22 mouse cellular contexts compared by ENCODE assay signal in the genomic region with DNA sequence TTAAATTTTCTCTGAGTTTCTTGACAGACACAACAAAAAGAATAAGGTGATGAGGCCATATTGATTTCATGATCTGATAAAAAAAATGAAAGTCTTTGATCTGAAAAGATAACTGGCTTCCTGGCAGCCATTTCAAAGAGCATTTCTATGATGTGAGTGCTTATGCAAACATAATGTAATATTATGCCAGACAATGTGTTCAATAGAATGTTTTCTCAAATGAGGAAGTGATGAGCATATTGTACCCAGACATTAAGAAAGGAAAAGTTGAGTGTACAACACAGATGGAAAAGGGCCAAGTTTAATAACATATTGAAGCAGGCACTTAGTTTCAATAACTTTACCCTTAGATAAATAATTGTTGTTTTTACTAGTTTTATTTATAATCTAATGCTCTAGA.
DNase-seq lines count a peak whose midpoint lies in the region; ATAC-seq and TF ChIP-seq lines count a peak whose summit lies in the region.
"Had no signal": no experiment of that assay in that cellular context is flagged by ENCODE, and none has a peak within 500 bp of the region (broad histone marks: within the 10 kb centered on the region; RNA-seq: fewer than 3 reads in every experiment).

No protein-coding gene starts in this region.

- TF ChIP-seq POLR2A in MEL (IDR thresholded peaks at IDR 0.05; ENCODE audit: control insufficient read depth in 1 of 2, insufficient read depth in 1 of 2, low read depth in 1 of 2, low read length in 2 of 2, poor library complexity in 1 of 2): no peak

- H3K36me3 ChIP-seq in forebrain, embryonic 15.5 days: no peaks in the 10 kb centered on the region
- H3K36me3 ChIP-seq in forebrain, embryonic 10.5 days (replicated peaks): no peaks in the 10 kb centered on the region
- H3K36me3 ChIP-seq in forebrain, postnatal 0 days (ENCODE audit: insufficient read depth): no peaks in the 10 kb centered on the region
- no peaks in the 10 kb centered on the region for H3K36me3 ChIP-seq in forebrain, embryonic 12.5 days (replicated peaks)
- H3K36me3 ChIP-seq in MEL (ENCODE audit: control insufficient read depth in 1 of 2, insufficient read depth in 2 of 2, low read length in 2 of 2): no peaks in the 10 kb centered on the region
- H3K36me3 ChIP-seq: embryonic facial prominence, embryonic 10.5 days; embryonic facial prominence, embryonic 12.5 days; G1E had no signal

- H3K4me2 ChIP-seq in forebrain, embryonic 15.5 days (replicated peaks): no peak overlapping the region
- no peak overlapping the region for H3K4me2 ChIP-seq in forebrain, postnatal 0 days (ENCODE audit: low read depth)
- H3K4me2 ChIP-seq in forebrain, embryonic 12.5 days: no peak overlapping the region
- H3K4me2 ChIP-seq: embryonic facial prominence, embryonic 12.5 days had no signal

- no peak overlapping the region for H3K9ac ChIP-seq in forebrain, embryonic 15.5 days (replicated peaks)
- H3K9ac ChIP-seq in forebrain, postnatal 0 days: no peak overlapping the region
- H3K9ac ChIP-seq in forebrain, embryonic 12.5 days: no peak overlapping the region
- H3K9ac ChIP-seq in MEL (ENCODE audit: control insufficient read depth, low read depth, low read length, poor library complexity, severe bottlenecking): no peak overlapping the region
- H3K9ac ChIP-seq: embryonic facial prominence, embryonic 12.5 days had no signal

- DNase-seq in forebrain, embryonic 10.5 days (ENCODE audit: extremely low spot score, low spot score): no peak
- peak; percentile 1 for DNase-seq in forebrain, postnatal 0 days
- DNase-seq in MEL (ENCODE audit: low read depth, low spot score): peak; percentile 19
- peak; percentile 1 for DNase-seq in brain, embryonic 18.5 days (ENCODE audit: low read depth, low spot score)
- DNase-seq in layer of hippocampus, adult 18-20 months (ENCODE audit: low spot score in 2 of 2): no peak
- DNase-seq in adrenal gland, postnatal 14 days: no peak
- DNase-seq: adrenal gland, adult 2 months; adrenal gland, postnatal 10 days; adrenal gland, postnatal 36 days; B cell, adult 2 months; cerebellum, adult 11-12 months; cerebellum, adult 2 months; cerebellum, adult 9-10 months; cerebellum, postnatal 10 days; cerebellum, postnatal 25 days had no signal

- no peaks in the 10 kb centered on the region for H3K9me3 ChIP-seq in forebrain, embryonic 15.5 days
- no peaks in the 10 kb centered on the region for H3K9me3 ChIP-seq in forebrain, embryonic 10.5 days
- H3K9me3 ChIP-seq in forebrain, postnatal 0 days (ENCODE audit: low read length): no peaks in the 10 kb centered on the region
- no peaks in the 10 kb centered on the region for H3K9me3 ChIP-seq in forebrain, embryonic 12.5 days
- H3K9me3 ChIP-seq in MEL (replicated peaks; ENCODE audit: insufficient read depth, low read length): no peaks in the 10 kb centered on the region
- H3K9me3 ChIP-seq: embryonic facial prominence, embryonic 10.5 days; embryonic facial prominence, embryonic 12.5 days had no signal

- no peak for TF ChIP-seq CTCF in forebrain, postnatal 0 days (IDR thresholded peaks at IDR 0.05; ENCODE audit: low read depth)
- TF ChIP-seq CTCF in MEL (IDR thresholded peaks at IDR 0.05 in 2 of 3, conservative IDR thresholded peaks at IDR 0.05 in 1 of 3; ENCODE audit: control insufficient read depth in 1 of 3, insufficient read depth in 1 of 3, low read depth in 2 of 3, low read length in 3 of 3, poor library complexity in 1 of 3, severe bottlenecking in 1 of 3): no peak

- TF ChIP-seq EP300 in MEL (IDR thresholded peaks at IDR 0.05; ENCODE audit: low read depth in 1 of 2, low read length in 2 of 2): no peak

- TF ChIP-seq RAD21 in MEL (IDR thresholded peaks at IDR 0.05; ENCODE audit: low read depth, low read length): no peak

- no peak overlapping the region for H3K27ac ChIP-seq in forebrain, embryonic 15.5 days (replicated peaks)
- no peak overlapping the region for H3K27ac ChIP-seq in forebrain, embryonic 10.5 days
- H3K27ac ChIP-seq in forebrain, postnatal 0 days (ENCODE audit: low read depth, low read length): no peak overlapping the region
- no peak overlapping the region for H3K27ac ChIP-seq in forebrain, embryonic 12.5 days
- no peak overlapping the region for H3K27ac ChIP-seq in MEL (ENCODE audit: control insufficient read depth, low read depth, low read length)
- H3K27ac ChIP-seq: embryonic facial prominence, embryonic 10.5 days; embryonic facial prominence, embryonic 12.5 days had no signal

- ATAC-seq in forebrain, embryonic 15.5 days (replicated peaks): peak; percentile 4; the same call in 1 of the 2 replicates
- ATAC-seq in forebrain, postnatal 0 days: no peak
- ATAC-seq in forebrain, embryonic 12.5 days (ENCODE audit: low FRiP score): no peak
- ATAC-seq: CD4-positive, CD25-positive, alpha-beta regulatory T cell, adult 4 months had no signal

- no peaks in the 10 kb centered on the region for H3K27me3 ChIP-seq in forebrain, embryonic 15.5 days
- H3K27me3 ChIP-seq in forebrain, embryonic 10.5 days (ENCODE audit: poor library complexity, severe bottlenecking): no peaks in the 10 kb centered on the region
- no peaks in the 10 kb centered on the region for H3K27me3 ChIP-seq in forebrain, postnatal 0 days (ENCODE audit: insufficient read depth, low read length)
- H3K27me3 ChIP-seq in forebrain, embryonic 12.5 days: no peaks in the 10 kb centered on the region
- H3K27me3 ChIP-seq in MEL (ENCODE audit: control insufficient read depth in 1 of 2, insufficient read depth in 2 of 2, low read length in 2 of 2): no peaks in the 10 kb centered on the region
- H3K27me3 ChIP-seq: CH12.LX; embryonic facial prominence, embryonic 12.5 days had no signal

- no peak overlapping the region for H3K4me3 ChIP-seq in forebrain, embryonic 15.5 days
- no peak overlapping the region for H3K4me3 ChIP-seq in forebrain, embryonic 10.5 days
- H3K4me3 ChIP-seq in forebrain, postnatal 0 days (ENCODE audit: low read depth, low read length): no peak overlapping the region
- no peak overlapping the region for H3K4me3 ChIP-seq in forebrain, embryonic 12.5 days (replicated peaks)
- no peak overlapping the region for H3K4me3 ChIP-seq in MEL (ENCODE audit: control insufficient read depth in 1 of 2, insufficient read depth in 1 of 2, low read depth in 2 of 2, low read length in 2 of 2)
- H3K4me3 ChIP-seq: embryonic facial prominence, embryonic 10.5 days; embryonic facial prominence, embryonic 12.5 days had no signal

- H3K4me1 ChIP-seq in forebrain, embryonic 15.5 days: no peaks in the 10 kb centered on the region
- H3K4me1 ChIP-seq in forebrain, embryonic 10.5 days: no peaks in the 10 kb centered on the region
- H3K4me1 ChIP-seq in forebrain, postnatal 0 days (ENCODE audit: insufficient read depth): no peaks in the 10 kb centered on the region
- no peaks in the 10 kb centered on the region for H3K4me1 ChIP-seq in forebrain, embryonic 12.5 days
- no peaks in the 10 kb centered on the region for H3K4me1 ChIP-seq in MEL (ENCODE audit: control insufficient read depth in 1 of 2, insufficient read depth in 2 of 2, low read length in 2 of 2)
- H3K4me1 ChIP-seq: embryonic facial prominence, embryonic 10.5 days; embryonic facial prominence, embryonic 12.5 days had no signal

- no peaks in the 10 kb centered on the region for H3K79me2 ChIP-seq in MEL (ENCODE audit: control insufficient read depth, insufficient read depth, low read length, poor library complexity)

TF ChIP-seq in MEL, 35 proteins besides CTCF, POLR2A, EP300 and RAD21:
- no peak for TF ChIP-seq ETS1 (IDR thresholded peaks at IDR 0.05; ENCODE audit: low read depth, low read length)

Comparison
In these comparisons a context has a peak if more than half of its experiments do, and no peak if none do; other contexts are left out.
1. DNase-seq: peak in forebrain, postnatal 0 days (single experiment), MEL (single experiment) and brain, embryonic 18.5 days (single experiment); none in forebrain, embryonic 10.5 days (single experiment), layer of hippocampus, adult 18-20 months (0 of 2) and adrenal gland, postnatal 14 days (single experiment).